Mouse (Mus musculus) forebrain, embryonic 14.5 days (tissue): ENCODE results near the gene 2310030G06Rik. TPM values are rescaled to one million over a fixed set of nuclear protein-coding genes. Genes with fewer than 3 reads are reported as not detected.

ENCODE experiments used
- ATAC-seq: fragments of 200-750 bp; cut with Nextera tagmentation; 2 replicates; pipeline ENCODE4 v1.8.0; 2017; ENCODE audit warnings: mild to moderate bottlenecking, moderate library complexity
- DNase-seq: peaks from one replicate; pipeline ENCODE4 v3.0.0-alpha.2; 2015; ENCODE audit warnings: low spot score
- H3K27ac ChIP-seq: fragments of 300-500 bp; sonication (generic); 2 replicates; pipeline ENCODE4 v1.5.1; 2014; ENCODE audit warnings: low read depth, mild to moderate bottlenecking, control low read depth, low read length, moderate library complexity
- H3K27me3 ChIP-seq: fragments of 300-500 bp; sonication (generic); replicated peaks from 2 replicates; pipeline ENCODE4 v1.6.1; 2014; ENCODE audit warnings: low read length, control low read depth, mixed read lengths; ENCODE audit not compliant: control insufficient read depth, insufficient read depth
- H3K36me3 ChIP-seq: fragments of 300-500 bp; sonication (generic); 2 replicates; pipeline ENCODE4 v1.6.1; 2014; ENCODE audit warnings: low read length, control low read depth; ENCODE audit not compliant: control insufficient read depth, insufficient read depth
- H3K4me1 ChIP-seq: fragments of 300-500 bp; sonication (generic); 2 replicates; pipeline ENCODE4 v1.6.1; 2014; ENCODE audit warnings: antibody characterized with exemption, low read length, control low read depth; ENCODE audit not compliant: control insufficient read depth, insufficient read depth
- H3K4me2 ChIP-seq: fragments of 300-500 bp; sonication (generic); 2 replicates; pipeline ENCODE4 v1.6.1; 2014; ENCODE audit warnings: mild to moderate bottlenecking, control low read depth, low read length
- H3K4me3 ChIP-seq: fragments of 300-500 bp; sonication (generic); 2 replicates; pipeline ENCODE4 v1.5.1; 2014; ENCODE audit warnings: low read depth, low read length, control low read depth
- H3K9ac ChIP-seq: fragments of 300-500 bp; sonication (generic); 2 replicates; pipeline ENCODE4 v1.6.1; 2014; ENCODE audit warnings: mild to moderate bottlenecking, low read length, control low read depth, moderate library complexity
- H3K9me3 ChIP-seq: fragments of 300-500 bp; sonication (generic); replicated peaks from 2 replicates; pipeline ENCODE4 v1.6.1; 2016; ENCODE audit warnings: low read length, control low read depth, mixed read lengths; ENCODE audit not compliant: control insufficient read depth
- WGBS: fragments of 180-500 bp; shearing (Covaris S2); extraction: QIAGEN DNeasy Blood & Tissue Kit; methylation state at CpG from one replicate; pipeline ENCODE4 v1.1.7; 2014; 5-methylcytosine and 5-hydroxymethylcytosine counted together
- polyA plus RNA-seq: library from polyadenylated mRNA; unstranded; fragments of >200 nt; fragmentation: Nextera tagmentation; extraction: Ambion mirVana; gene quantifications from 2 replicates; pipeline ENCODE4 v1.2.1, GENCODE M21; 2014

The 2310030G06Rik gene
- polyA plus RNA-seq, 1 experiment from 2014 or later = 1.1 TPM

DNA sequence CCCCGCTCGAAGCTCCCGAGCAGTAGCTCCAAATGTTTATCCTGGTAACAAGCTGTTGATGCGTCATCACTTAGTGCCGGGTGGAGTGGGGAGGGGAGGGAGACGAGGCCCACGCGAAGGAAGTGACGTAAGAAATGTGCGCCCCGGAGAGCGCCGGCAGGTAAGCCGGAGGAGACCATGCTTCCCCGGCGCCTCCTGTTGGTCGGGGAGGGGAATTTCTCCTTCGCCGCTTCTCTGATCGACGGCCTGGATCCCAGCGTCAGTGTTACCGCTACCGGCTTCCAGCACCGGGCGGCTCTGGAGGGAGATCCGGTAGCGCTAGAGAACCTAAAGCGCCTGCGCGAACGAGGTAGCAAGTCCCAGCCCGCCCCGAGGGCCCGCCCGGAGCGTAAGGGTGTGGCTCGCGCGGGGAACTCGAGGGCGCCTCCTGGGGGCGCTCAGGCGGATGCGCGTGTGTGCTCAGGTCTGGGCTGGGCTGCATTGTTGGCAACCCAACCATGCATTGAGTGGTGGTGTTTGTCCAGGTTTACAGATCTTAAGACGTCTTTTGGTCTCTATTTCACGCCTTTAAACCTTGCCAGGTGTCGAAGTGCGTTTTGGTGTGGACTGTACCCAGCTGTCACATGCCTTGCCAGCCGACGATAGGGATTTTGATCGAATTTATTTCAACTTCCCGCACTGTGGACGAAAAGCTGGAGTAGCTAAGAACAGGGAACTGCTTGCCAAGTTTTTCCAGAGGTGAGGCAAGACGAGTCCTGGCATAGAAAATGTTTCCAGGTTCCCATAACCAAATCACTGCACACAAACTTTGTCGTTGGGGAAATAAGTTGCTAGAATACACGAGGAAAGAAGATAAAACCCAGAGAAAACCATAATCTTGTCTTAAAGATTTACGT lies 22.0 kb upstream of the 2310030G06Rik start, which contains the start of gene Fdxacb1:
TSS of gene Fdxacb1 (plus strand) at position 130 of the 896 bp plus-strand sequence.
- H3K36me3 ChIP-seq = peaks cover 10% of the 10 kb centered on the region; the same call in 1 of the 2 replicates
- H3K4me3 ChIP-seq = peak within 1 kb of the TSS; percentile 59
- ATAC-seq (peak; percentile 98), DNase-seq (peak; percentile 99)
- no peaks in the 10 kb centered on the region for H3K27me3 ChIP-seq
- peak within 1 kb of the TSS; percentile 69 for H3K9ac ChIP-seq
- no peaks in the 10 kb centered on the region for H3K9me3 ChIP-seq
- peak within 1 kb of the TSS; percentile 73 for H3K4me2 ChIP-seq
- 4% methylated on average over 59 of the region's 59 CpGs for WGBS
- H3K4me1 ChIP-seq = 0 out of 2 replicates have a peak, but pooled peaks cover 2% of the 10 kb centered on the region
- peak within 1 kb of the TSS; percentile 85 for H3K27ac ChIP-seq

DNA sequence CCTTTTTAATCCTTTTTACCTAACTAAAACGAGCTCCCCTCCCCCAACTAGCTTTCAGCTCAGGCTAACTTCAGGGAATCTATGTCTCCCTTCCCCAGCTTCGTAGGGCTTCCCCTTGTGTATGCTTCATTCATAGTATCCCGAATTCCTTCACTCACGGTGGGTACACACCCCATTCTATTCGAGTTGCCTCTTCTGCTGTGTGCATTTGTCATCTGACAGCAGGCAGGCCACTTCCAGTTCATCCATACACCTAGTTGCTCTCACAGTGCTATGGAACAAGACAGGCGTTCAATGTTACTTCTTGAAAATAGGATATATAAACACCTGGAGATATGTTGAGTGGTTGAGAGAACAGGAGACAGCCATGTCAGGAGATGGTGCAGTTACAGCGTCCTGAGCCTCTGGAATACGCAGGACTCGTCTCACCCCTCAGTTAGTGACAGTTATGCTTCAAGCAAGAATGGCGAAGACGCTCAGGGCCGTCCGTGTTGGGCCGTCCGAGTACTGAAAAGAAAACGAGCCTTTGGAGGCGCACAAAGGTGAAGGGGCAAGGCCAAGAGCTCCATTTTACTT lies 21.3 kb upstream of the 2310030G06Rik start:
- Histone ChIP-seq H3K36me3 (peaks cover 10% of the 10 kb centered on the region; the same call in 1 of the 2 replicates), H3K4me2 (peak overlapping the region; percentile 73), H3K9ac (peak overlapping the region; percentile 67), H3K4me3 (peak overlapping the region; percentile 59), H3K4me1 (0 out of 2 replicates have a peak, but pooled peaks cover 2% of the 10 kb centered on the region), H3K27ac (peak overlapping the region; percentile 67), H3K27me3 (no peaks in the 10 kb centered on the region), H3K9me3 (no peaks in the 10 kb centered on the region)
- 7% methylated on average over 17 of the region's 17 CpGs for WGBS
- ATAC-seq (no peak; the same call in 1 of the 2 replicates), DNase-seq (no peak)

DNA sequence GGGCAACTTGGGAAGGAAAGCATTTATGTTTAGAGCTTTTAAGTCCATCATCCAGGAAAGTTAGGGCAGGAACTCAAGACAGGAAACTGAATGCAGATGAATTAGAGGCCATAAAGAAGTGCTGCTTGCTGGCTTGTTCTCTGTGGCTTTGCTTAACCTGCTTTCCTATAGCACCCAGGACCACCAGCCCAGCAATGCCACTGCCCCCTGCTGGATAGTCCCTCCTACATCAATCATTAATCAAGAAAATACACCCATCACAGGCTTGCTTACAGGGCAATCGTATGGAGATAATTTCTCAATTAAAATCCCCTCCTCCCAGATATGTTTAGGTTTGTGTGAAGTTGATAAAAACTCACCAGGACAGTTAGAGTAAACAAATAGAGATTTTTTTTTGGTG lies 17.0 kb upstream of the 2310030G06Rik start:
- no peak overlapping the region for H3K27ac ChIP-seq
- H3K9ac ChIP-seq = no peak overlapping the region
- 0 out of 2 replicates have a peak, but pooled peaks cover 2% of the 10 kb centered on the region for H3K4me1 ChIP-seq
- DNase-seq (peak; percentile 54), ATAC-seq (no peak)
- no peak overlapping the region for H3K4me3 ChIP-seq
- WGBS = 71% methylated on average over 1 of the region's 1 CpGs
- H3K27me3 ChIP-seq = no peaks in the 10 kb centered on the region
- H3K4me2 ChIP-seq = no peak overlapping the region
- no peaks in the 10 kb centered on the region for H3K9me3 ChIP-seq
- H3K36me3 ChIP-seq = no peaks in the 10 kb centered on the region

DNA sequence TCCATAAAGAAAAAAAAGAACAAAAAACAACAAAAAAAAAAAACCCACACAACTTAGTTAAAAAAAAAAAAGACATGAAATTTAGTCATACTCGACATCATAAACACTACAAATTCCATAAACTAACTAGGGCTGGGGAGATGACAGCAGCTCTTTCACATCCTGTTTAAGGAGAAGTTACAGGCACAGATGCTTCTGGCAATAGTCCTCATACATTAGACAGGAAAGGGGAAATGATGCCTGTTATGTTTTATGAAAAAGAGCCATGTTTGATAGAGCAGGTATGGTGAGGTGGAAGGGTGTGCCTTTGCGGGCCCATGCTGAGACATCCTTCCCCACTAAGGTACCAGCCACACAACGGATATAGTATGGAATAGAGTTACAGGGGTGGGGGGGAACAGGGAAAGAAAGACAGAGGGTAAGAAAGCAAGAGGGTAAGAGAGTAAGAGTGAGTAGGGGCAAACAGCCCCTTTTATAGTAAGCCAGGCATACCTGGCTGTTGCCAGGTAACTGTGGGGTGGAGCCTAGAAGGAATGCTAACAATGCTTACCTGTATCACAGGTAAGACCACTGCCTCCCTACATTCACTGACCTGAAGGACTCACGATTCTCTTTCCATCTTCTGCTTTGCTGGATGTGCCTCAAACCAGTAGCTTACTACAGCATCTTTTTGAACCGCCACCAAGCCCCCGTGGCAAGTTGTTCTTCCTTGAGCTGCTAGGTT lies 15.3 kb upstream of the 2310030G06Rik start:
- Histone ChIP-seq H3K9ac (no peak overlapping the region), H3K4me2 (no peak overlapping the region), H3K27ac (no peak overlapping the region), H3K4me3 (no peak overlapping the region), H3K36me3 (no peaks in the 10 kb centered on the region), H3K27me3 (no peaks in the 10 kb centered on the region), H3K9me3 (no peaks in the 10 kb centered on the region), H3K4me1 (no peaks in the 10 kb centered on the region)
- WGBS = 64% methylated on average over 6 of the region's 6 CpGs
- ATAC-seq = no peak
- DNase-seq = no peak

DNA sequence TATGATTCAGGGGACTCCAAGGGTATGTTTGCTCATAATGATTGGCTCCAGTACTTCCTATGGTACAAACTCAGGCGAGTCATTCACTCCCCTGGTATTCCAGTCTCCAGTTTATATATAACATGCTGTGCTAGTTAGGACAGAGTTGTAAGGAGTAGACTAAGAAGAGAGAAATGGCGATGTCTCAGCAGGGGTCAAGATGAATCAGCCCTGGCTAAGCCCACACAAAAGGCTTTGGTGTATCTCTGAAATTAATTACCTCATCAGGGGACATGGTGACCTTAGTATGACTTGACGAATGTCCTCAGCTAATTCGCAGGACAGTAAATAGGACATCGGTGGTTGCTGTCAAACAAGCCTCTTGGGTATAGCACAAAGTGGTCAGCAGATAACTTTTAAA lies 10.4 kb upstream of the 2310030G06Rik start:
- DNase-seq = no peak
- Histone ChIP-seq H3K36me3 (no peaks in the 10 kb centered on the region), H3K9me3 (no peaks in the 10 kb centered on the region), H3K9ac (no peak overlapping the region), H3K27ac (no peak overlapping the region), H3K4me1 (no peaks in the 10 kb centered on the region; the same call in 1 of the 2 replicates), H3K4me2 (no peak overlapping the region), H3K4me3 (no peak overlapping the region), H3K27me3 (no peaks in the 10 kb centered on the region)
- 38% methylated on average over 5 of the region's 5 CpGs for WGBS
- ATAC-seq = no peak

DNA sequence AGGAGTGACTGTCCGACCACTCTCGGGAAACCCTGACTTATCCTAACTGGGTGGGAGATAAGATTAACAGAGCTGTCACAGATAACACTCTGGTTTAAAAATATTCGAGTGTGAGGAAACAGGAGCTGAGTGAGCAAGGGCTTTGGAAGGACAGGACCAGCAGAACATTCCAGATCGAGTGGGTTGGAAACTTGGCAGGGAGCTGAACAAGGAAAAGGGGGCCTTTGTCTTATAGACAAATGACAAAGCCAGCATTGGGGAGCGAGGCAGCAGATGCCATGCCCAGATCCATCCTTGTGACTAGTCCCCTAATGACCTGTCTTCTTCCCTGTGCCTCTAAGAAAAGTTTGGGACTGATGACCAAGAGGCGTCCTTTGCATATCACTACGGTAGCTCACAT lies 7.6 kb upstream of the 2310030G06Rik start:
- Histone ChIP-seq H3K27ac (no peak overlapping the region), H3K4me1 (no peaks in the 10 kb centered on the region; the same call in 1 of the 2 replicates), H3K9ac (no peak overlapping the region), H3K9me3 (no peaks in the 10 kb centered on the region), H3K4me2 (no peak overlapping the region), H3K27me3 (no peaks in the 10 kb centered on the region), H3K36me3 (no peaks in the 10 kb centered on the region), H3K4me3 (no peak overlapping the region)
- no peak for ATAC-seq
- DNase-seq = no peak
- 76% methylated on average over 7 of the region's 7 CpGs for WGBS

DNA sequence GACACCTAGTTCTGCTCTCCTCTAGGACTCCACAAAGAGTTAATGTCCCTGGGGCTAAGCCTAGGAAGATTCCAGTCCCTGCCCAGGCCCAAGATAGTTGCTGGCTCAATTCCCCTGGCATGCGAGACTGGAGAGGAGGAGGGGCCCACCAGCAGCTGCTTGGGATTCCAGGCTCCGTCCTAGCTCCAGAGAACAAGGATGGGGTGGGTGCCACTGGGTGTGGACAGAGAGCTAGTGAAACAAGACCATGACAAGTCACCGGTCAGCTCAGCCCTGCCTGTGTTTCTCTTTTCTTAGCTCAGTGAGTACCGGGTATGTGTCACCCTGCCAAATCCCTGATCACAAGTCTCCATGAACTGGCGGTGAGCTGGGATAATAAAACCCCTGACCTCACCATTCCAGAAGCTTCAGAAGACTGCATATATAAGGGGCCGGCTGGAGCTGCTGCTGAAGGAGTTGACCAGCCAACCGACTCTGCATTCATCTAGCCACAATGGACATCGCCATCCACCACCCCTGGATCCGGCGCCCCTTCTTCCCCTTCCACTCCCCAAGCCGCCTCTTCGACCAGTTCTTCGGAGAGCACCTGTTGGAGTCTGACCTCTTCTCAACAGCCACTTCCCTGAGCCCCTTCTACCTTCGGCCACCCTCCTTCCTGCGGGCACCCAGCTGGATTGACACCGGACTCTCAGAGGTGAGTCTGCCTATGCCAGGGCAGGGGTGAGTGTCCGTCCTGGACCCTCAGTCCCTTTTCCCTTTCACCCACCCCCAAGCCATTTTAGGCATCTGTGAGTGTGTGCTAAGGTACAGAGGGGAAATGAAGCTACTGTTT lies 6.7 kb upstream of the 2310030G06Rik start:
- no peak for ATAC-seq
- no peak overlapping the region for H3K4me2 ChIP-seq
- H3K27me3 ChIP-seq = no peaks in the 10 kb centered on the region
- no peaks in the 10 kb centered on the region for H3K36me3 ChIP-seq
- peak; percentile 45 for DNase-seq
- WGBS = 72% methylated on average over 17 of the region's 17 CpGs
- no peaks in the 10 kb centered on the region for H3K9me3 ChIP-seq
- H3K4me1 ChIP-seq = no peaks in the 10 kb centered on the region; the same call in 1 of the 2 replicates
- no peak overlapping the region for H3K27ac ChIP-seq
- H3K4me3 ChIP-seq = no peak overlapping the region
- no peak overlapping the region for H3K9ac ChIP-seq

DNA sequence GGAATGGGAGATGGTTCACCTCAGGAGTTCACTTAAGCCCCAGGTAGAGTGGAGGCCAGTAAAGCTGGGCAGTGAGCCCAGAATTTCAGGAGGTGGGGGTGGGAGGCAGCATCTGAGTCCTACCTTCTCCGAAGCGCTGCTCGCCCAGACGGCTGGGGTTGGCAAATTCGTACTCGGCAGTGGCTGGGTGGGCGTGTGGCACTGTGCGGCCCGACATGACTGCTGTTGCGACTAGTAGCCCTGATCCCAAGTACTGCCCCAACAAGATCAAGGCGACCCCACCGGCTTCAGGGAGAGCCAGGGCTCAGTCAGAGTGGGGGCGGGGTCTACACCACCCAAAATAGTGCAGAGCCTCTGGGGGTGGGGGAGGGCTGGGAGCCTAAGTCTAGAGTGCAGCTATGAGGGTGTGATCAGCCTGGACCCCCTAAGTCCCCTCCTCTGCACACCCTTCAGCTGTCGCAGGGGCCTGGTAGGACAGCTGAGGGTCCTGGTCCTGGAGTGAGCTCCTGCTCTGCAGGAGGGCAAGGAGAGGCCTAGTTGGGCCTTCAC lies 5.8 kb upstream of the 2310030G06Rik start, which contains the start of gene Hspb2:
TSS of gene Hspb2 (minus strand) at position 301 of the 549 bp plus-strand sequence.
- Histone ChIP-seq H3K9ac (no peak within 1 kb of the TSS), H3K4me2 (no peak within 1 kb of the TSS), H3K4me3 (no peak within 1 kb of the TSS), H3K27ac (no peak within 1 kb of the TSS), H3K9me3 (no peaks in the 10 kb centered on the region), H3K27me3 (no peaks in the 10 kb centered on the region), H3K36me3 (no peaks in the 10 kb centered on the region), H3K4me1 (no peaks in the 10 kb centered on the region; the same call in 1 of the 2 replicates)
- DNase-seq = no peak
- WGBS = 60% methylated on average over 14 of the region's 14 CpGs
- ATAC-seq = no peak
